Mouse (Mus musculus): ENCODE measurements around the gene C2cd4a. TPM values are rescaled to one million over a fixed set of nuclear protein-coding genes. Genes with fewer than 3 reads are reported as not detected.

C2cd4a gene
- polyA plus RNA-seq, 2 experiments from 2014 or later, result not detected

- ATAC-seq, result no peak
Observed at GRCm38 (mm10) chr9:67786311-67786710, 45.8 kb downstream of the C2cd4a start.

GRCm38 (mm10) chr9:67783925-67784324, 48.2 kb downstream of the C2cd4a start:
- ATAC-seq, result no peak

DNA sequence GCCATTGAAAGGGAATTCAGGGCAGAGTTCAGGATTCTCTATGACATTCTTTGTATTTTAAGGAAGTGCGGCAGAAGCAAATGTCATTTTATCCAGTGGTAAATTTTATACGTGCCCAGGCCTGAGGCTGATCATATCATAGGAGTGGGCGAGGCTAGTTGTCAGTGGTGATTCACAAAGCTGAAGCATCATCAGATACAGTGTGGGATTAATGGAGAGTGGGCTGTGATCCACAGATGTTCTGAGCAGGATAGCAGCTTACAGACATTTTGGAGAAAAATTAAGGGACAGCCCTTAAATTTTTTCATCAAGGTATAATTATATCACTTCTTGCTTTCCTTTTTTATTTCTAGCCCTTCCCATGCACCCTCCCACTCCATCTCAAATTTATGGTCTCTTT, 48.7 kb downstream of the C2cd4a start:
- no peak for ATAC-seq

GRCm38 (mm10) chr9:67782786-67783185, 49.3 kb downstream of the C2cd4a start:
- ATAC-seq, result no peak

Other genes with a start within 250 kb of the C2cd4a start
- not detected for gene C2cd4b, start 72.9 kb downstream of the C2cd4a start, polyA plus RNA-seq (2017; shearing (Covaris generic))
- gene Vps13c, start 8.1 kb upstream of the C2cd4a start, polyA plus RNA-seq (2017; shearing (Covaris generic)), result 10 to 100 TPM; 21.6 to 27.3 TPM